Mouse (Mus musculus): ENCODE data around the gene Gbx1.

Gene Gbx1

GRCm38 (mm10) chr5:24477909-24478308, 49.1 kb downstream of the Gbx1 start:
- DNase-seq (ENCODE audit: low spot score in 2 of 2): no peak

- DNase-seq (ENCODE audit: low spot score in 2 of 2): peak in 1 of 2 experiments; percentile 9
These were observed 51.3 kb downstream of the Gbx1 start for GRCm38 (mm10) chr5:24475476-24476241.

GRCm38 (mm10) chr5:24474723-24475261, 52.2 kb downstream of the Gbx1 start:
- DNase-seq (ENCODE audit: low spot score in 2 of 2): no peak

- DNase-seq (ENCODE audit: low spot score in 2 of 2): no peak
These were observed 52.8 kb downstream of the Gbx1 start for GRCm38 (mm10) chr5:24474025-24474722.

GRCm38 (mm10) chr5:24472884-24473619, 54.0 kb downstream of the Gbx1 start:
- no peak for DNase-seq (ENCODE audit: low spot score in 2 of 2)

GRCm38 (mm10) chr5:24470600-24470999, 56.4 kb downstream of the Gbx1 start:
- peak in 1 of 2 experiments; percentile 65 for DNase-seq (ENCODE audit: low spot score in 2 of 2)

- no peak for DNase-seq (ENCODE audit: low spot score in 2 of 2)
These were observed 60.2 kb downstream of the Gbx1 start for GRCm38 (mm10) chr5:24466762-24467161.

GRCm38 (mm10) chr5:24455613-24456012, 71.4 kb downstream of the Gbx1 start:
- DNase-seq (ENCODE audit: low spot score in 2 of 2): no peak

- no peak for DNase-seq (ENCODE audit: low spot score in 2 of 2)
These were observed 71.9 kb downstream of the Gbx1 start for GRCm38 (mm10) chr5:24455076-24455475.

GRCm38 (mm10) chr5:24453985-24454303, 73.1 kb downstream of the Gbx1 start:
- peak in 1 of 2 experiments; percentile 31 for DNase-seq (ENCODE audit: low spot score in 2 of 2)

- no peak for DNase-seq (ENCODE audit: low spot score in 2 of 2)
These were observed 73.6 kb downstream of the Gbx1 start for GRCm38 (mm10) chr5:24453283-24453984.
